Mouse (Mus musculus) hindbrain, embryonic 16.5 days (tissue): ENCODE results near the gene Hist1h2bb. TPM values are rescaled to one million over a fixed set of nuclear protein-coding genes. Genes with fewer than 3 reads are reported as not detected.
"Not testable (repeated sequence)": the region's sequence is repeated elsewhere in the genome, so short reads cannot be mapped to it uniquely, and the experiment has no call there.

Experiments used
- ATAC-seq: fragments of 200-750 bp; cut with Nextera tagmentation; 2 replicates; pipeline ENCODE4 v1.8.0; 2017; ENCODE audit warnings: moderate TSS enrichment, moderate library complexity
- H3K27ac ChIP-seq: fragments of 300-500 bp; sonication (generic); 2 replicates; pipeline ENCODE4 v1.5.1; 2014; ENCODE audit warnings: low read depth, mild to moderate bottlenecking, control low read depth, low read length, moderate library complexity
- H3K27me3 ChIP-seq: fragments of 300-500 bp; sonication (generic); replicated peaks from 2 replicates; pipeline ENCODE4 v1.6.1; 2014; ENCODE audit warnings: low read length; ENCODE audit not compliant: control insufficient read depth, insufficient read depth
- H3K36me3 ChIP-seq: fragments of 300-500 bp; sonication (generic); 2 replicates; pipeline ENCODE4 v1.6.1; 2014; ENCODE audit warnings: mild to moderate bottlenecking, low read length, moderate library complexity, mixed read lengths; ENCODE audit not compliant: control insufficient read depth, insufficient read depth
- H3K4me1 ChIP-seq: fragments of 300-500 bp; sonication (generic); 2 replicates; pipeline ENCODE4 v1.6.1; 2014; ENCODE audit warnings: low read depth, low read length; ENCODE audit not compliant: control insufficient read depth, insufficient read depth
- H3K4me2 ChIP-seq: fragments of 300-500 bp; sonication (generic); 2 replicates; pipeline ENCODE4 v1.6.1; 2014; ENCODE audit warnings: mild to moderate bottlenecking, low read length, control low read depth, moderate library complexity
- H3K4me3 ChIP-seq: fragments of 300-500 bp; sonication (generic); 2 replicates; pipeline ENCODE4 v1.5.1; 2014; ENCODE audit warnings: mild to moderate bottlenecking, low read length, control low read depth, moderate library complexity
- H3K9ac ChIP-seq: fragments of 300-500 bp; sonication (generic); 2 replicates; pipeline ENCODE4 v1.6.1; 2014; ENCODE audit warnings: low read depth, mild to moderate bottlenecking, control low read depth, low read length, moderate library complexity
- H3K9me3 ChIP-seq: fragments of 300-500 bp; sonication (generic); 2 replicates; pipeline ENCODE4 v1.6.1; 2014; ENCODE audit warnings: mild to moderate bottlenecking, low read length, moderate library complexity; ENCODE audit not compliant: control insufficient read depth
- WGBS: fragments of 180-500 bp; shearing (Covaris S2); extraction: QIAGEN DNeasy Blood & Tissue Kit; methylation state at CpG from one replicate; pipeline ENCODE4 v1.1.7; 2014; 5-methylcytosine and 5-hydroxymethylcytosine counted together
- polyA plus RNA-seq: library from polyadenylated mRNA; unstranded; fragments of >200 nt; fragmentation: Nextera tagmentation; extraction: Ambion mirVana; gene quantifications from 2 replicates; pipeline ENCODE4 v1.2.1, GENCODE M21; 2015

The Hist1h2bb gene
- polyA plus RNA-seq, 1 experiment from 2014 or later, result 0.66 TPM

DNA sequence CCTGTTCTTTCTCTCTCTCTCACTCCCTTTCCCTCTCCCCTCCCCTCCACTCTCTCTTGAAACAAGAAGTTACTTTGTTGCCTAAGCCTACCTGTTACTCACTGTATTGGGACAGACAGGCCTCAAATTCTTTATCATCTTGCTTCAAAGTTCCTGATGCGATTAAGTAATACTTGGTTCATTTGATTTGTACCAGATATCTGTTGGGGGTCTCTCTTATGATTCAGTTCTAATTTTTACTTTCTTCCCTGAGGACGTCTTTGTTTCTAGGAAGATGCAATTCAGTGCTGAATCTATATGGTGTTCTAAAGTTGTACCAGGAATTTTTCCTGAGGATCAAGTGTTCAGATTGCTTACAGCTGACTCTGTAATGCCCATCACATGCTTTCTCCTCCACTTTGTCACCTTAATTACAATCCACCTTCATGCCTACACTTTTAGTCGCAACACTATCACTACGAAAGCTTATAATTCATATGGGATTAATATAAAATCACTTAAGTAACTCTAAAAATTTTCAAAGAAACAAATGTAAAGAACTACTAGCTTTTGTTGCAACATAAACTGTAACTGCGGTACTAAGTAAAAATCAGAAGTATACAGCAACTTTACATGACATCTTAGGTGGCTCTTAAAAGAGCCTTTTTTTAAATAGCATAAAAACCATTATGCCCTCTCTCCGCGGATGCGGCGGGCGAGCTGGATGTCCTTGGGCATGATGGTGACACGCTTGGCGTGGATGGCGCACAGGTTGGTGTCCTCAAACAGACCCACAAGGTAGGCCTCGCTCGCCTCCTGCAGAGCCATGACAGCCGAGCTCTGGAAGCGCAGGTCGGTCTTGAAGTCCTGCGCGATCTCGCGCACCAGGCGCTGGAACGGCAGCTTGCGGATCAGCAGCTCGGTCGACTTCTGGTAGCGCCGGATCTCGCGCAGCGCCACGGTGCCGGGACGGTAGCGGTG lies 1.8 kb upstream of the Hist1h2bb start:
- no peaks in the 10 kb centered on the region for H3K9me3 ChIP-seq
- no peak for ATAC-seq
- H3K4me2 ChIP-seq, result peak overlapping the region; percentile 75
- H3K27ac ChIP-seq, result no peak overlapping the region
- no peak overlapping the region for H3K9ac ChIP-seq
- H3K36me3 ChIP-seq, result no peaks in the 10 kb centered on the region
- peak overlapping the region; percentile 44 for H3K4me3 ChIP-seq
- WGBS, result 3% methylated on average over 16 of the region's 36 CpGs
- H3K4me1 ChIP-seq, result peaks cover 14% of the 10 kb centered on the region
- no peaks in the 10 kb centered on the region for H3K27me3 ChIP-seq

DNA sequence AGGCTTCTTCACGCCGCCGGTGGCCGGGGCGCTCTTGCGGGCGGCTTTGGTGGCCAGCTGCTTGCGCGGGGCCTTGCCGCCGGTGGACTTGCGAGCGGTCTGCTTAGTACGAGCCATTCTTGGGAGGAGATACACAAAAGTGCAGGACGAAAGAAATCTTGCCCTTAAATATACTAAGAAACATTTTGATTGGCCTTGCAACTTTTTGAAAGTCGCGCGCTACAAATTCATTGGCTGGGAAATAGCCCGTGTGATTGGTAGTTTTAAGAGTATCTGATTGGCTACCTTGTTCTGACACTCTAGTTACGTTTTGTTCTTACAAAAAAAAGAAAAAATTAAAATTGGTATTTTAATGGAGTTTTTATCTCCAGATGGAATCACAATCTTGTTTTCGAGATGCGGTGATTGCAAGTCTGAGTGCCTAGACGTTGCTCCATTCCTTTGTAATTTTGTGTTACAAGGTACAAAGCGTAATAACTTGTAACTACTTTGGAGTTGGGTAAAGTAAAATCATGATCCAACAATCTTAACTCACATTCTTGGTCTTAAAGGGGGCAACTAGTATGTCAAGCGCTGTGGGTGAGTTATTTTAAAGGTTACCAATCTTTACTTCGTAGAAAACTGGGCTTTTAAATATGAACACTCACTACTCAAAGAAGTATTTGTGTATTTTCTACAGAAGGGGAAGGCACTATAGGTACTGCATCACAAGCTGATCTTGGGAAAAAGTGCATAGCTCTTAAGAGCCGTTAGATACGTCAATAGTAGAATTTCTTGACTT lies 963 bp upstream of the Hist1h2bb start, which contains the start of gene Hist1h3c:
Hist1h3c (minus strand) TSS at position 222 of the 781 bp plus-strand sequence.
- H3K36me3 ChIP-seq, result no peaks in the 10 kb centered on the region
- under 1% methylated on average over 23 of the region's 28 CpGs for WGBS
- H3K4me2 ChIP-seq, result peak within 1 kb of the TSS; percentile 75
- peak within 1 kb of the TSS; percentile 94 for H3K27ac ChIP-seq
- peaks cover 11% of the 10 kb centered on the region for H3K4me1 ChIP-seq
- H3K27me3 ChIP-seq, result no peaks in the 10 kb centered on the region
- no peaks in the 10 kb centered on the region for H3K9me3 ChIP-seq
- H3K9ac ChIP-seq, result peak within 1 kb of the TSS; percentile 59
- peak; percentile 70 for ATAC-seq
- peak within 1 kb of the TSS; percentile 44 for H3K4me3 ChIP-seq

DNA sequence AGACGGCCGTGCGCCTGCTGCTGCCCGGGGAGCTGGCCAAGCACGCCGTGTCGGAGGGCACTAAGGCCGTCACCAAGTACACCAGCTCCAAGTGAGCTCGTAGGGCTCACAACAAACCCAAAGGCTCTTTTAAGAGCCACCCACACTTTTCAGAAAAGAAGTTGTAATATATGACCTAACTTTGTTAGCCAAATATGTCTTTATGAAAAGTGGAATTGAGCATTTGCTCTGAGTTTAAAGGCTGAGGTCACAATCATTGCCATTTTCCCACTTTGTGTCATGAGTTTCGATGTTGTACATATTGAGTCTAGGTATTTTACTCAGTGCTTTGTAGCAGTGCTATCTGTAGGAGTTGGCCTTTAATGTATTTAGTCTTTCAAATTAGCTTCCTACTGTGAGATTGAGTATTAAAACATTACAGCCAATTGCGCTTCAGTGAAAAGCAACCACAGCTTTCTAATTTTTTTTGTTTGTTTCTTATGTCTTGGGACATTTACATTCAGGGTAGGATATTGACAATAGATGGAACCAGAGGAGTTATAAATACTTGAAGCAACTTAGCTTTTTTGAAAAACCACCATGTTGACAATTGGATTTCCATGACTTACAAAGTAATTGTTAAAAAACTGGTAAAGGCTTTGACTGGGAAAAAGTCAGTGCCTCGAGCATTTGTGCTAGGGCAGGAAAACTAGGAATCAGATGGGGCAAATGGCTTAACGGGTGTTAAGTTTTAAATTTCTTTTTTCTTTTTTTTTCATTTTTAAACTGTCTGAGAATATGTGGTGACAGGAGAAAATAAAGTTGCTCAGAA lies 752 bp downstream of the Hist1h2bb start:
- Histone ChIP-seq H3K4me3 (peak overlapping the region; percentile 35), H3K4me1 (peaks cover 11% of the 10 kb centered on the region), H3K27me3 (no peaks in the 10 kb centered on the region), H3K27ac (peak overlapping the region; percentile 94), H3K36me3 (no peaks in the 10 kb centered on the region), H3K4me2 (peak overlapping the region; percentile 75), H3K9ac (peak overlapping the region; percentile 51), H3K9me3 (no peaks in the 10 kb centered on the region)
- WGBS, result 2% methylated on average over 10 of the region's 13 CpGs
- no peak for ATAC-seq

DNA sequence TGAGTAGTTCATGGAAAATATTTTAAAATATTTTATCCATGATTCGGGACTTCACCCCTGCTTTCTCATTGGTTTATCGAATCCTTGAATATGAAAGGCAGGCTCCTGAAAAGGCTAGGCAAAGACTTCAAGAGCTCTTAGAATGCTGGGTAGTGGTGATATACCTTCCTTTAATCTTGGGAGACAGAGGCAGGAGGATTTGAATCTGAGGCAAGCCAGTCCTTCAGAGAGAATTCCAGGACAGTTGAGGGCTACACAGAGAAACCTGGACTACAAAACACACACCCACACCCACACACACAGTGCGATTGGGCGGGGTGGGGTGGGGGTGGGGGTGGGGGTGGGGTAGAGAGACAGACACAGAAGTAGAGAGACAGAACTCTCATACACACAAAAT lies 1.4 kb downstream of the Hist1h2bb start:
- no peaks in the 10 kb centered on the region for H3K36me3 ChIP-seq
- no peak overlapping the region for H3K4me3 ChIP-seq
- peaks cover 11% of the 10 kb centered on the region for H3K4me1 ChIP-seq
- no peak for ATAC-seq
- no peaks in the 10 kb centered on the region for H3K9me3 ChIP-seq
- H3K4me2 ChIP-seq, result peak overlapping the region; percentile 1; the same call in 1 of the 2 replicates
- H3K27ac ChIP-seq, result 0 out of 2 replicates have a peak overlapping the region, but pooled peaks have one; percentile 16
- no peak overlapping the region for H3K9ac ChIP-seq
- 6% methylated on average over 4 of the region's 4 CpGs for WGBS
- H3K27me3 ChIP-seq, result no peaks in the 10 kb centered on the region

DNA sequence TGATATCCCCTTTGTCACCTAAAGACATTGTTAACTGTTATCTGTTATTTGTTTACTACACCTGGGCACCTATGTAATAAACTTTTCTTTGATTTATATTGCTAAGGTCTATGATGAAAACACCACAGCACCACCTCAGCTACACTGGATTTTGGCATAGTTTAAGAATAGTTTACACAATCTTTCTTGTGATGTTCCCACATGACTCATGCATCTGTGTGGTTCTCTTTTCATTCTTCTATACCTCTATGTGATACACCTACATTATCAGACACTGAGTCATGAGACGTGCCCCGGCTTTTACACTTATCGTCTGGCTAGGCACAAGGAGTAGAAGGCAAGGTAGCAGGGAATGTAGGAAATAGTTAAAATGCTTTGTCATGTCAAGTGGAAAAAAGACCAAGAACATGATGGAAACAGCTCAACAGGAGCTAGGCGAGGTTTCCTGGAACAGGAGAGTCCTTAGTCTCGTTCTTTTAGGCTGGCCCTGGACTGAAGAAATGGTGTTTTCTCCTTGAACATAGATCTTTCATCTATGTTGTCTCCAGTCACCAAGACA lies 3.1 kb downstream of the Hist1h2bb start:
- WGBS, result 90% methylated on average over 5 of the region's 5 CpGs
- no peak overlapping the region for H3K27ac ChIP-seq
- no peaks in the 10 kb centered on the region for H3K9me3 ChIP-seq
- no peak overlapping the region for H3K9ac ChIP-seq
- H3K4me2 ChIP-seq, result no peak overlapping the region
- H3K36me3 ChIP-seq, result no peaks in the 10 kb centered on the region
- peaks cover 11% of the 10 kb centered on the region for H3K4me1 ChIP-seq
- H3K27me3 ChIP-seq, result no peaks in the 10 kb centered on the region
- H3K4me3 ChIP-seq, result no peak overlapping the region
- no peak for ATAC-seq

- peak within 1 kb of the TSS; percentile 46 for H3K4me3 ChIP-seq
- H3K27ac ChIP-seq, result peak within 1 kb of the TSS; percentile 93
- WGBS, result under 1% methylated on average over 25 of the region's 47 CpGs
- not testable (repeated sequence) for H3K36me3 ChIP-seq, H3K27me3 ChIP-seq, H3K9me3 ChIP-seq, H3K4me1 ChIP-seq
- peak within 1 kb of the TSS; percentile 79 for H3K4me2 ChIP-seq
- peak within 1 kb of the TSS; percentile 60; the same call in 1 of the 2 replicates for H3K9ac ChIP-seq
- ATAC-seq, result peak; percentile 67
Observed at GRCm38 (mm10) chr13:23750839-23751477, 4.4 kb downstream of the Hist1h2bb start, which contains the start of gene Hist1h2ab. Gene Hist1h2ab (plus strand): TSS chr13:23751126.

GRCm38 (mm10) chr13:23751478-23751956 lies 5.0 kb downstream of the Hist1h2bb start:
- H3K4me1 ChIP-seq, result peaks cover 7% of the 10 kb centered on the region
- WGBS, result under 1% methylated on average over 11 of the region's 11 CpGs
- peak overlapping the region; percentile 28; the same call in 1 of the 2 replicates for H3K9ac ChIP-seq
- H3K27ac ChIP-seq, result peak overlapping the region; percentile 93
- no peak for ATAC-seq
- H3K9me3 ChIP-seq, result no peaks in the 10 kb centered on the region
- H3K4me2 ChIP-seq, result peak overlapping the region; percentile 79
- H3K36me3 ChIP-seq, result no peaks in the 10 kb centered on the region
- H3K27me3 ChIP-seq, result no peaks in the 10 kb centered on the region
- peak overlapping the region; percentile 46 for H3K4me3 ChIP-seq
